Mouse (Mus musculus) c-Kit-positive CD71-positive TER-119-positive erythroid progenitor cells, embryonic 14.5 days (primary cell): ENCODE measurements around the gene Plch1.

ENCODE experiments used
- DNase-seq: peaks from one replicate; pipeline ENCODE4 v3.0.0-alpha.2; 2013; ENCODE audit warnings: low spot score

The Plch1 gene

GRCm38 (mm10) chr3:63862716-63863115, 36.6 kb downstream of the Plch1 start:
- DNase-seq, result no peak

DNA sequence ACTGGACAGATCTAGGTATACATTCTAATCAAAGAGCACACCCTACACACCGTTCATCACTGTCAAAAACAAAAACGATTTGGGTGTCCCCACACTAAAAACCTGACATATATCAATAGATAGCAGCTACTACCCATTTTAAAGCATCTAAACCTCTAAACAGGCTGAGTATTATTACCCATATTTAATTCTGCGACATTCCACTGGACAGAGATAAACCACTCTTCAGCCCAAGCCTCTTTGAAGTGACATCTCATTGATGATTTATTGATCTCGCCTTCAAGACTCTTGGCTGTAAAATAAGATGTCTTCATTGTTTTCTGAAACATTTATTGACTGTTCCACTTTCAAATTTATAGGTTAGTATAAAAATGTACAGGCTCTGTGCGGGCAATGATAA, 46.4 kb downstream of the Plch1 start:
- DNase-seq, result no peak

DNA sequence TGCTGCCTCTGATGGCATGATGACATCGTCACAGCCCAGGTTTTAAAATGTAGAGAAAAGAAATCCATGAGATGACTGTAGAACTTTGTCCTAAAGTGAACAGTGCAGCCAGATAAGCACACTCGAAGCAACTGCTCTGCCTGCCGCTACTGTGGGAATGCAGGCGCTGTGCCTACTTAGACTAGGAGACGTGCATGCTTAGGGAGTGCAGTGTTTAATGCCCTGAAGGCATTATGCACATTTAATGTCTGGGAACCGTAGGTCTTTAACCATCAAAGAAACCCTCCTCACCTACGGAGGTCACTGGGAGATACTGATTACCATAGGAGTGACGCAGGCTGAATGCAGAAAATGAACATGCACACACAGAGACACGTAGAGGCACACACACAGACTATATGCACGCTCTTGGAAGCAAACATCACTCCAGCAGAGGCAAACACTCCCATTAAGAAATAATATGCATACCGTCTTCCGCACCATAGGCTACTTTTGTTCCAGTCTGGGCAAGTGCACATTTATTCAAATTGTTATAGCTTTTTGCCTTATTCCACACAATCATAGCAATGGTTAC, 48.1 kb downstream of the Plch1 start:
- DNase-seq, result no peak

GRCm38 (mm10) chr3:63849765-63850346, 49.4 kb downstream of the Plch1 start:
- DNase-seq, result no peak

DNA sequence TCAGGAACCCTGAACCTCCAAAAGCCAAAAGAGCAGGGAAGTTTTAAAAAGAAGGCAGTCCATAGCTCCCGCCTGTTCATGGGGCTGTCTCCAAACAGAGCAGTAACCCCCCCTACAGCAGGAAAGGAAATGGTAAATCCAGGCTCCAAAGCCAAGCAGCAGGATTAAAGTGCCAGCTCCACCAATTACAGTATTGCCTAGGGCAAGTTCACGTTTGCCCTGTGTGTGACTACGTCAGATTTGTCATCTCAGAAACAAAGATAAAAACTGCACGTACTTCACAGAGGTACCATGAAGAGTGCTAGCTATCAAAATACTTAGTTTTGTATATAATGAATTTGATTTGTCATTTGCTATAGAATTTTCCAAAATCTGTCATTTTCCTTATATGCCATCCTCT, 55.1 kb downstream of the Plch1 start:
- DNase-seq, result no peak

- no peak for DNase-seq
Observed at GRCm38 (mm10) chr3:63842436-63842835, 56.8 kb downstream of the Plch1 start.

GRCm38 (mm10) chr3:63837750-63838149, 61.5 kb downstream of the Plch1 start:
- DNase-seq, result no peak

DNA sequence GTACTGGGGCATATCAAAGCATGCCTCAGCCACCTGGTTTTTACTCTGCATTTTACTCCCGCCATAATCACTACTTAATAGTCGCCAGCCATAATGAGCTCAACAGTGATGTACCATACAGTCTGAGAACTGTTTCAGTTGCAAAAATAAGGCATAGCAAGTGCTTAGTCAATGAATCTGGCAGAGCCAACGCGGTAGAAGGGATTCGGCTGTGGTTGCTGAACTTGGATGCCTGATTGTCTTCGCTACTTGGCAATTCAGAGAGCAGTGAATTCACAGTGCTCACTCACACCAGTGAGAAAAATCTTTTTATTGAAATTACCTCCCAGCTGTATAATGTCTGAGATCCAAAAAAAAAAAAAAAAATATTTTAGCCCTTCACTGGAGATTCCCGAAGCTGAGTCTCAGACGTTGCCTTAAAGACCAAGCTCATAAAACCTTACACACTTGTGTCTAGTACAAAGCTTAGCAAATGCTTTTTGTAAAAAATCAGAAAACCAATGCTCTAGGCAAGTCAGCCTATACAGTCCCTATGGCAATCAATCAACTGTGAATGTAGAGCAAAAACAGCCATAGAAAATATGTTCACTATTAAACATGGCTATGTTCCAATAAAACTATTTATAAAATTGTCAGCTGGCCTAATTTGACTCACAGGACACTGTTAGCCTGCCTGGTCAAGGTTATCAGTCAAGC, 62.2 kb downstream of the Plch1 start:
- no peak for DNase-seq

GRCm38 (mm10) chr3:63835816-63836215, 63.5 kb downstream of the Plch1 start:
- DNase-seq, result no peak

GRCm38 (mm10) chr3:63823874-63824400, 75.3 kb downstream of the Plch1 start:
- DNase-seq, result no peak

DNA sequence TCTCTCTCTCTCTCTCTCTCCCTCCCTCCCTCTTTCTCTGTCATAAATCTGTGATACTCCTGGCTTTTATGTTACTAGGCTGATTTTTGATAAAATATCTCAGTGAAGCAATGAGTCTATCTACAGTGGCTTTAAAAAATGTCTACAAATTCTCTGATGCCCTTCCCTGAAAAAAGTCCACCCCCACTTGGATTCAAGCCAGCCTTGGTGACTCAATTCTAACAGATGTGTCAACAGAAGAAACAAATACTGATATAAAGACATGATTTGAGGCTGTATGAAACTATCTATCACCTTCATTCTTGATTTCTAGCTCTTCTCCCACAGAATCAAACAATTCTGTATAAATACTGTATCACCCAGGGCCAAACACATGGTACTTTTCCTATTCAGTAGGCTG, 76.6 kb downstream of the Plch1 start:
- no peak for DNase-seq

DNA sequence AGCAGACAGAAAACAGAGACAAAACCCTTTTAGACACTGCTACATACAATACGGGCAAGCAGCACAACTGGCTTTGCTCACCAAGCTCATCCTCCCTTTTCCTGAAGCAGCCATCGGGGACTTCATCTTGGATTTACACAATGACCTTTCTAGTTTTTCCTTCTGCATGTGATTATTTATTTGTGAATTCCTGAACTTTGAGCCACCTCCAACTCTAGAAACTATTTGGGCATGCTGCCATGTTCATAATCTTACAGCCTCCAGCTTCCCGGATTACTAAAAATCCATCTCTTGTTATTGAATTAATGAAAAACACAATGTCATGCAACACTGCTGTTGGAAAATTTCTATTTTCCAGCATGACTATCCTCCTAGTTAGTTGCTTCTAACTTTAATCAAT, 84.1 kb downstream of the Plch1 start:
- no peak for DNase-seq

GRCm38 (mm10) chr3:63814203-63814602, 85.1 kb downstream of the Plch1 start:
- no peak for DNase-seq

- no peak for DNase-seq
Observed at GRCm38 (mm10) chr3:63806906-63807305, 92.4 kb downstream of the Plch1 start.

DNA sequence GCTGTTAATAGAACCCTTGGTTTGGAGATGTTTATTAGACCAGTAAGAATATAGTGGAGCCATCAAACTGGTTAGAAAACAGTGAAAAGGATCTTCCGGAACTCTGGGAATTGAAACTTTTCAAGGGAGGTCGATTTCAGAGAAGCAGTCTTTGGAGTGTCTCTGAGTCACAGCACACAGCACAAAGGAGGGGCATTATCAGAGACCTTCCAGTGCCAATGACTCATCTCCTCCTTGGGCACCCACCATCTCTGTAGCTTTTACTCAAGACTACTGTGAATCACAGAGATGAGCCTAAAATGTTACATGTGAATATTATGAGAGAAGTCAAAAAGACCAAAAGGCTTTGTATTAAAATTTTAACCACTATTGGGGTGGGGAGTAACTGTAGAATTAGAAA, 93.8 kb downstream of the Plch1 start:
- DNase-seq, result no peak

- DNase-seq, result no peak
Observed at GRCm38 (mm10) chr3:63800685-63801084, 98.6 kb downstream of the Plch1 start.

DNA sequence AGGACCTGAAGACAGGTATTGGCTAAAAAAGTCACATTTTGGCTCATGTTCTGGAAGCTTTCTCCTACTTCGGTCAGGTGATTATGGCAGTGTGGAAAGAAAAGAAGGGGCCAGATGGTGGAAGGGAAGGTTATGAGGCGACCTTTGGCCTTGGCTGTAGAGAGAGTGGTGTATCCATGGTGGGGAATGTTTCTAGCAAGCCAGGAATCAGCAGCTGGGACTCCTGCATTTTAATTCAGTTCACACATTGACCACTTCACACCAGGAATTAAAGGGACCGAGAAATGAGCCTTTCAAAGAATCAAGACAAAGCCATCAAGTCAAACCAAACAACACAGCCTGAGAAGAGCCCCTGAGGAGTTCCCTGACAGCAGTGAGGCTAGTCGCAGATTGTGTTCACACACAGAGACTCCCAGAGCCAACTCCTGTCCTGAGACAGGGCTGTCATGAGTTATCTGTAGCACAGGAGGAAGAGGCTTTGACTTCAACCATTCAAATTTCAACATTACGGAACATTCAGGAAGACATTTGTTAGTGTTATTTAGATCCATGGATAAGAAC, 112.4 kb downstream of the Plch1 start:
- no peak for DNase-seq

DNA sequence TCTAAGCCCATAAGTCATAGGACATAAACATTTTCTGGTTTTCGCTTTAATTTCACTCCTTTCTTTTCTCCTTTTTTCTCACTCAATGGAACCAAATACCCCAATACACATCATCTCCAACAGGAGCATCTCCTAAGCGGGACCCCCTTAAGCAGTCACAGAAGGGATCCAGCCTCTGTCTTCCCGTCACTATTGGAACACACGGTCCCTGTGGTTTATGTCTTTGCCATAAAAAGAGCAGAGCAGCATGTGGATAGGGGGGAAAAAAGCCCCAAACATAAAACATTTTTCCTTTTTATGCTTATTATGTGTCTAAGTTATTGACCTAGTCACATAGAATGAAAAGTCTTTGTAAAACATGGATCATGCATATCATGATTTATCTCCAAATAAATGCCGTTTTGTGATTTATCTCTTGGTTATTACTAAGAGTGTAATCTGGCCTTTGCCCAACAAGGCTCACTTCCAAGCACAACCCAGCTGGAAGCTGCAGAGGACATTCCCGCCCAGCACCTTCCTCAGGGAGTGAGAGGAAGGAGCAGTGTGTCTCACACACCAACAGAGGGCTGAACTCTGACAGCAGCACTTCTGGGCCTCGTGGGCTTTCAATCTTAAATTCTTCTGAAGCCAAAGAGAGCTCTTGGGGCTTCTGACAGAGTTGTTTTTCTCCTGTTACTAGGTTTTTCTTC, 126.5 kb downstream of the Plch1 start:
- no peak for DNase-seq

- DNase-seq, result no peak
Observed at GRCm38 (mm10) chr3:63760821-63761220, 138.5 kb downstream of the Plch1 start.

DNA sequence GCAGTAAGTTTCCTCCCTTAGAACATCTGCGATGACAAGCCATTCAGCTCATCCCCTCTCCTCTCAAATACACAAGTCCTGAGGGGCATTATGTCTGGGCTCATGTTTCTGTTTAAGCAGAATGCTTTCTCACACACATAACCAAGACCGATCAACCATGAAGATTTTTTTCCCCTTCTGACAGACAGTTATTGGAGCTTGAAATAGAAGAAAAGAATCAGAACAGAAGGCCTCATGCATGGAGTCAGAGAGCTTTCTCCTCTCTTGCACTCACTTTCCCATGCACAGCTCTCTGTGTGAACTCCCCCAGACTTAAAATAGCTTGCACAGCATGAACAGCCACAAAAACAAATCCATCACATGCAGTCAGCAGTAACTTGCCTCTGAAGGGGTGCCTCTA, 159.2 kb downstream of the Plch1 start:
- DNase-seq, result no peak

GRCm38 (mm10) chr3:63728325-63728724, 170.9 kb downstream of the Plch1 start:
- no peak for DNase-seq

DNA sequence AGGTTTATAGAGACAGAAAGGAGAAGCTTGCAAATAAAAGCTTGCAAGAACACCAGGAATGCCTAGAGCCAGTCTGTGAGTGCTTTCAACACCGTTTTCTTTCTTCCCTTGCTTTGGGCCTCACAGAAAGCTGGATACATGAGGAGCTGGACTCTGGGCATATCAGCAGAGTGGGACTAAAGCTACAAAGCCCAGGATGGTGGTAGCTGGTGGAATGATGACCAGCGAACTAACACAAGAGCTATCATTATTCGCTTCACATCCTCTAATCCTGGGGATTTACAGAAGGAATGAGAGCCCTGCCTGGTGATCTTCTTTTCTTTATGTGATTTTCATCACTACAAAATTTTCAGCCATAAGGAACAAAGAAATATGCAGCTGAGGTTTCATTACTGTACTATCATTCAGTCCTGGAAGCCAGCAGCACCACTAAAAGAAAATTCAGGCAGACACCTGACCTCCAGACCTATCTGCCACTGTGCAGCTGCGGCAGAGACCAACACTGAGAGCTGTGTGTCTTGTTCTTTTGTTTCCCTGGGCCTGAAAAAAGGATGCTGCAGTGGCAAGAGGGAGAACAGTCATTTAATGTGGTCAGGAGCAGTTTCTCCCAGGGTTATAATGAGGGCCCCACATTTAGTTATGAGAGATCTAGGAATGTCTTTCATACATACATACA, 172.5 kb downstream of the Plch1 start:
- DNase-seq, result no peak
